Mouse (Mus musculus) lung, adult 10 weeks (tissue): ENCODE data around the gene Fa2h. TPM values are rescaled to one million over a fixed set of nuclear protein-coding genes. Genes with fewer than 3 reads are reported as not detected.

Experiments
- polyA plus RNA-seq: library from polyadenylated mRNA; stranded (reverse); fragments of 350-450 nt; fragmentation: Illumina TruSeq; extraction: RNeasy Lipid Tissue Mini Kit (QIAGEN cat#74804); gene quantifications from one replicate; pipeline ENCODE4 v1.2.3, GENCODE M21; 2014; ENCODE audit warnings: low read depth, low replicate concordance; ENCODE audit not compliant: insufficient read depth

Gene Fa2h
- polyA plus RNA-seq, result not detected

GRCm38 (mm10) chr8:111393391-111394363, at the start of gene Fa2h:
Gene Fa2h (minus strand): TSS chr8:111393824.

GRCm38 (mm10) chr8:111337890-111338347, 55.7 kb downstream of the Fa2h start, which contains the start of gene Mlkl:
Gene Mlkl (minus strand): TSS chr8:111338177.

GRCm38 (mm10) chr8:111299821-111300568, 93.6 kb downstream of the Fa2h start, which contains the start of gene Rfwd3:
Gene Rfwd3 (minus strand): TSS chr8:111300222.

Other genes starting within 250 kb of the Fa2h start
- gene Glg1, start 134.6 kb downstream of the Fa2h start, polyA plus RNA-seq, result 14.4 TPM
- gene Rfwd3, start 93.6 kb downstream of the Fa2h start, polyA plus RNA-seq, result 9.6 TPM
- 4.4 TPM for gene Mlkl, start 55.6 kb downstream of the Fa2h start, polyA plus RNA-seq
- gene Wdr59, start 128.3 kb upstream of the Fa2h start, polyA plus RNA-seq, result 4.1 TPM
- 34.9 TPM for gene Znrf1, start 142.3 kb upstream of the Fa2h start, polyA plus RNA-seq
- gene Ldhd, start 236.6 kb upstream of the Fa2h start, polyA plus RNA-seq, result 4.4 TPM
- gene Zfp1, start 249.6 kb upstream of the Fa2h start, polyA plus RNA-seq, result 6.9 TPM